Comparison of ENCODE assay signal across 18 mouse cellular contexts in genomic region chr13:43218764-43219163, GRCm38 (mm10). TPM values are rescaled to one million over a fixed set of nuclear protein-coding genes. Genes with fewer than 3 reads are reported as not detected.
DNase-seq lines count a peak whose midpoint lies in the region; ATAC-seq and TF ChIP-seq lines count a peak whose summit lies in the region.
"Had no signal": no experiment of that assay in that cellular context is flagged by ENCODE, and none has a peak within 500 bp of the region (broad histone marks: within the 10 kb centered on the region; RNA-seq: fewer than 3 reads in every experiment).

No protein-coding gene starts in this region.

- no peak for TF ChIP-seq EP300 in heart, postnatal 0 days (IDR thresholded peaks at IDR 0.05; ENCODE audit: low read depth)

- WGBS in heart, postnatal 0 days: 32% methylated on average over 4 of the region's 4 CpGs

- no peaks in the 10 kb centered on the region for H3K9me3 ChIP-seq in heart, postnatal 0 days (replicated peaks; ENCODE audit: control insufficient read depth, low read length)
- H3K9me3 ChIP-seq: neural tube, embryonic 13.5 days had no signal

- TF ChIP-seq CTCF in heart, postnatal 0 days (IDR thresholded peaks at IDR 0.05; ENCODE audit: low read depth): no peak
- no peak for TF ChIP-seq CTCF in left cerebral cortex, adult 2 months (IDR thresholded peaks at IDR 0.05)

- peaks cover 28% of the 10 kb centered on the region for H3K4me1 ChIP-seq in heart, postnatal 0 days (ENCODE audit: control insufficient read depth, insufficient read depth)

- H3K36me3 ChIP-seq in heart, postnatal 0 days (replicated peaks; ENCODE audit: control insufficient read depth, insufficient read depth, low read length): no peaks in the 10 kb centered on the region
- H3K36me3 ChIP-seq: neural tube, embryonic 13.5 days had no signal

- H3K4me2 ChIP-seq in heart, postnatal 0 days (ENCODE audit: low read depth, low read length): no peak overlapping the region
- H3K4me2 ChIP-seq: neural tube, embryonic 13.5 days had no signal

- 0 out of 2 replicates have a peak overlapping the region, but pooled peaks have one; percentile 3 for H3K27ac ChIP-seq in heart, postnatal 0 days (ENCODE audit: low read depth)
- peak overlapping the region; percentile 61 for H3K27ac ChIP-seq in left cerebral cortex, adult 2 months
- H3K27ac ChIP-seq: macrophage; neural tube, embryonic 13.5 days had no signal

- H3K9ac ChIP-seq in heart, postnatal 0 days (replicated peaks; ENCODE audit: low read depth, low read length): no peak overlapping the region
- H3K9ac ChIP-seq: neural tube, embryonic 13.5 days had no signal

- no peak overlapping the region for H3K4me3 ChIP-seq in heart, postnatal 0 days (ENCODE audit: low read depth, low read length)
- no peak overlapping the region for H3K4me3 ChIP-seq in left cerebral cortex, adult 2 months
- H3K4me3 ChIP-seq: neural tube, embryonic 13.5 days had no signal

- no peak for DNase-seq in heart, postnatal 0 days (ENCODE audit: low spot score)
- DNase-seq in heart, postnatal 25 days (ENCODE audit: low spot score): no peak
- no peak for DNase-seq in left cerebral cortex, adult 2 months (ENCODE audit: extremely low spot score in 1 of 2, low spot score in 2 of 2)
- no peak for DNase-seq in left cerebral cortex, adult 9 months (ENCODE audit: low spot score in 2 of 2)
- peak; percentile 16 for DNase-seq in NIH3T3 (ENCODE audit: low read depth)
- DNase-seq in urinary bladder, adult 2 months (ENCODE audit: low spot score): no peak
- DNase-seq in frontal cortex, postnatal 25 days (ENCODE audit: low spot score in 2 of 2): no peak
- DNase-seq: cerebellum, adult 8-10 months; embryo, embryonic 11 days; gastrocnemius, postnatal 36 days; heart, postnatal 36 days; layer of hippocampus, postnatal 36 days; thymus, postnatal 14 days had no signal

- no peak for ATAC-seq in heart, postnatal 0 days (ENCODE audit: insufficient read depth, low read depth)
- ATAC-seq in common myeloid progenitor, adult 5-6 weeks (replicated peaks; ENCODE audit: low read depth, poor library complexity, severe bottlenecking): peak; percentile 24
- ATAC-seq: activated CD4-positive, CD25-positive, alpha-beta regulatory T cell, adult 4 months; intestine, postnatal 0 days had no signal

- intact Hi-C loops in heart, postnatal 25 days (cut with DNase I): no loop called here
- intact Hi-C loops in left cerebral cortex, adult 2 months (cut with DNase I): no loop called here

- no peaks in the 10 kb centered on the region for H3K27me3 ChIP-seq in heart, postnatal 0 days (ENCODE audit: control insufficient read depth, insufficient read depth, low read length)
- H3K27me3 ChIP-seq: neural tube, embryonic 13.5 days had no signal

RNA-seq across cellular contexts. Expression of gene Tbc1d7, which starts 47.5 kb away (rescaled TPM):
- 14.8 and 32.9 TPM in 2 replicates for total RNA-seq in heart, postnatal 0 days (2014; rRNA removed; ENCODE audit: low replicate concordance)
- 70.5 and 73.4 TPM in 2 replicates for polyA plus RNA-seq in heart, postnatal 0 days (2015; fragmentation: Nextera tagmentation; extraction: Ambion mirVana)
- 10 to 100 TPM; 35.9 to 43.0 TPM for total RNA-seq in heart, postnatal 25 days (2021)
- total RNA-seq in left cerebral cortex, adult 2 months (2021): 10 to 100 TPM; 23.4 to 29.0 TPM
- 8.6 and 17.1 TPM in 2 replicates for total RNA-seq in common myeloid progenitor, adult 5-6 weeks (2017)
- 23.7 and 25.1 TPM in 2 replicates for polyA plus RNA-seq in urinary bladder, adult 2 months (2012; rRNA removed)
